Mouse (Mus musculus) MEL (cell line): ENCODE measurements around the gene Igfbp3.

Experiments used
- MAFK ChIP-seq: IDR thresholded peaks from 2 replicates; pipeline ENCODE4 v1.6.1; 2011; ENCODE audit warnings: low read depth, mild to moderate bottlenecking, low read length, improper control_type of control experiment, borderline replicate concordance
- ZNF384 ChIP-seq: IDR thresholded peaks from 2 replicates; pipeline ENCODE4 v1.6.1; 2012; ENCODE audit warnings: low read depth, mild to moderate bottlenecking, inconsistent platforms, low read length, improper control_type of control experiment

- TF ChIP-seq MAFK, result no peak
- no peak for TF ChIP-seq ZNF384
Measured at GRCm38 (mm10) chr11:7194432-7195311, 19.1 kb downstream of the Igfbp3 start.
